Mouse (Mus musculus) spleen, adult 2 months (tissue): ENCODE results near the gene H2afx. TPM values are rescaled to one million over a fixed set of nuclear protein-coding genes. Genes with fewer than 3 reads are reported as not detected.
"Not testable (repeated sequence)": the region's sequence is repeated elsewhere in the genome, so short reads cannot be mapped to it uniquely, and the experiment has no call there.

ENCODE experiments used
- DNase-seq, 2 experiments: peaks; one replicate each; pipeline versions ENCODE4 v3.0.0 to v3.0.0-alpha.2; 2012 to 2021; ENCODE audit warnings: low spot score in 2 of 2, low read depth in 1 of 2
- H3K27ac ChIP-seq: fragments of 200-500 bp; 2 replicates; pipeline ENCODE4 v1.5.1; 2012; ENCODE audit warnings: low read length, inconsistent platforms; ENCODE audit not compliant: insufficient read depth
- H3K27me3 ChIP-seq: fragments of 200-500 bp; 2 replicates; pipeline ENCODE4 v1.6.1; 2012; ENCODE audit warnings: mild to moderate bottlenecking, moderate library complexity, low read length, inconsistent platforms; ENCODE audit not compliant: control insufficient read depth, insufficient read depth
- H3K36me3 ChIP-seq: fragments of 200-500 bp; 2 replicates; pipeline ENCODE4 v1.6.1; 2012; ENCODE audit warnings: mild to moderate bottlenecking, low read length, inconsistent platforms; ENCODE audit not compliant: control insufficient read depth, insufficient read depth
- H3K4me1 ChIP-seq: fragments of 200-500 bp; 2 replicates; pipeline ENCODE4 v1.6.1; 2011; ENCODE audit warnings: inconsistent platforms; ENCODE audit not compliant: control insufficient read depth, insufficient read depth, insufficient read length
- H3K4me3 ChIP-seq: fragments of 200-500 bp; 2 replicates; pipeline ENCODE4 v1.5.1; 2011; ENCODE audit warnings: mild to moderate bottlenecking, inconsistent platforms; ENCODE audit not compliant: insufficient read depth, insufficient read length; ENCODE audit errors: extremely low read depth
- CTCF ChIP-seq: fragments of 200-500 bp; IDR thresholded peaks from 2 replicates; pipeline ENCODE4 v1.5.1; 2011; ENCODE audit warnings: mild to moderate bottlenecking, inconsistent platforms; ENCODE audit not compliant: insufficient read depth, insufficient read length, insufficient replicate concordance; ENCODE audit errors: extremely low read depth
- POLR2A ChIP-seq: fragments of 200-500 bp; IDR thresholded peaks from 2 replicates; pipeline ENCODE4 v1.6.1; 2011; ENCODE audit warnings: low read depth, low read length, inconsistent platforms
- WGBS: fragments of 180-500 bp; shearing (Covaris S2); methylation state at CpG from one replicate; pipeline ENCODE4 v1.1.7; 2018; 5-methylcytosine and 5-hydroxymethylcytosine counted together
- polyA plus RNA-seq: library from polyadenylated mRNA; depleted of rRNA; stranded (reverse); fragments of >200 nt; gene quantifications from 2 replicates; pipeline ENCODE4 v1.2.3, GENCODE M21; 2012

The H2afx gene
- polyA plus RNA-seq, 1 experiment: 117 TPM

DNA sequence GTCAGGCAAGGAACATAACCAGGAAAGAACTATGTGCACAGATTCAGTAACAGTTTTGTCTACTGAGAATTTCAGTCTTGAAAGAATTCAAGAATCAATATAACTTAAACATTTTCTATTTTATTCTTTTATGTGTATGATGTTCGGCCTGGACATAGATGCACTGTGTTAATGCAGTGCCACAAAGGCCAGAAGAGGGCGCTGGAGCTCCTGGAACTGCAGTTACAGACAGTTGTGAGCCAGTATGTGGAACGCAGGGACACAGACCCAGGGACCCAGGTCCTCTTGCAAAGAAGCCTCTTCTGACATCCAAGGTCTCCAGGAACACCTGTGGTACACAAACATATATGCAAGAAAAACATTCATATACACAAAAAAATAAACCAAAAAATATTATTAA lies 30.0 kb downstream of the H2afx start:
- Histone ChIP-seq H3K4me1 (peaks cover 4% of the 10 kb centered on the region; the same call in 1 of the 2 replicates), H3K4me3 (no peak overlapping the region), H3K27ac (no peak overlapping the region), H3K27me3 (no peaks in the 10 kb centered on the region), H3K36me3 (peaks cover 2% of the 10 kb centered on the region; the same call in 1 of the 2 replicates)
- DNase-seq: no peak
- 68% methylated on average over 3 of the region's 3 CpGs for WGBS
- TF ChIP-seq POLR2A (no peak), CTCF (peak; percentile 8; the same call in 1 of the 2 replicates)

DNA sequence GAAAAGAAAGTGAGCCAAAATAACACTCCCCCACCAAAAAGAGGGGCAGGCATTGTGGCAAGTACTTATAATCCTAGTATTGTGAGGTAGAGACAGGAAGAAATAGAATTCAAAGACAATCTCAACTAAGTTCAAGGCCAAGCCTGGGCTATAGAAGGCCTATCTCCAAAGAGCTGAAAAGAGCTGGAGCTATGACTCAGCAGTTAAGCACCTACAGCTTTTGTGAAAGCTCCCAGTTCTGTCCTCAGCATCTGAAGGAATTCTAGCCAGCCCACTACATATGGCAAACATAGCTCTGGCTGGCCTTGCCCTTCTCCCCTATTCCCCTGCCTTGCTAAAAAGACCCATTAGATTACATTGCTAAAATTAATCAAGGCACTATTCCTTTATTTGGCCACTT lies 38.9 kb downstream of the H2afx start:
- Histone ChIP-seq H3K36me3 (no peaks in the 10 kb centered on the region), H3K27ac (no peak overlapping the region), H3K4me3 (no peak overlapping the region), H3K4me1 (no peaks in the 10 kb centered on the region), H3K27me3 (no peaks in the 10 kb centered on the region)
- DNase-seq: no peak
- TF ChIP-seq CTCF (no peak), POLR2A (no peak)

- H3K4me3 ChIP-seq: no peak overlapping the region
- H3K27ac ChIP-seq: no peak overlapping the region
- peaks cover 7% of the 10 kb centered on the region; the same call in 1 of the 2 replicates for H3K4me1 ChIP-seq
- no peaks in the 10 kb centered on the region for H3K36me3 ChIP-seq
- no peaks in the 10 kb centered on the region for H3K27me3 ChIP-seq
- 86% methylated on average over 6 of the region's 6 CpGs for WGBS
- DNase-seq: no peak
- TF ChIP-seq CTCF: no peak
- TF ChIP-seq POLR2A: no peak
Measured at GRCm38 (mm10) chr9:44376141-44376540, 41.6 kb downstream of the H2afx start.

- not testable (repeated sequence) for H3K4me1 ChIP-seq, DNase-seq, H3K4me3 ChIP-seq, H3K27me3 ChIP-seq, H3K27ac ChIP-seq, H3K36me3 ChIP-seq
- WGBS: 80% methylated on average over 2 of the region's 2 CpGs
Measured at GRCm38 (mm10) chr9:44377335-44377734, 42.8 kb downstream of the H2afx start.

- no peaks in the 10 kb centered on the region for H3K27me3 ChIP-seq
- DNase-seq: no peak
- no peak for TF ChIP-seq POLR2A
- no peak for TF ChIP-seq CTCF
- peaks cover 14% of the 10 kb centered on the region for H3K36me3 ChIP-seq
- H3K27ac ChIP-seq: peak overlapping the region; percentile 82; the same call in 1 of the 2 replicates
- peak overlapping the region; percentile 58; the same call in 1 of the 2 replicates for H3K4me3 ChIP-seq
- peaks cover 7% of the 10 kb centered on the region; the same call in 1 of the 2 replicates for H3K4me1 ChIP-seq
- 56% methylated on average over 5 of the region's 5 CpGs for WGBS
Measured at GRCm38 (mm10) chr9:44378153-44378730, 43.7 kb downstream of the H2afx start.

- Histone ChIP-seq H3K27ac (peak within 1 kb of the TSS; percentile 82), H3K27me3 (no peaks in the 10 kb centered on the region), H3K4me3 (peak within 1 kb of the TSS; percentile 92), H3K4me1 (peaks cover 7% of the 10 kb centered on the region; the same call in 1 of the 2 replicates), H3K36me3 (peaks cover 22% of the 10 kb centered on the region)
- TF ChIP-seq POLR2A: peak; percentile 71
- TF ChIP-seq CTCF: no peak
- DNase-seq: peak; percentile 97 to 99
- under 1% methylated on average over 83 of the region's 83 CpGs for WGBS
Measured at GRCm38 (mm10) chr9:44379054-44379834, 44.8 kb downstream of the H2afx start, which contains the start of gene Hyou1. Hyou1 (plus strand) TSS chr9:44379490.

DNA sequence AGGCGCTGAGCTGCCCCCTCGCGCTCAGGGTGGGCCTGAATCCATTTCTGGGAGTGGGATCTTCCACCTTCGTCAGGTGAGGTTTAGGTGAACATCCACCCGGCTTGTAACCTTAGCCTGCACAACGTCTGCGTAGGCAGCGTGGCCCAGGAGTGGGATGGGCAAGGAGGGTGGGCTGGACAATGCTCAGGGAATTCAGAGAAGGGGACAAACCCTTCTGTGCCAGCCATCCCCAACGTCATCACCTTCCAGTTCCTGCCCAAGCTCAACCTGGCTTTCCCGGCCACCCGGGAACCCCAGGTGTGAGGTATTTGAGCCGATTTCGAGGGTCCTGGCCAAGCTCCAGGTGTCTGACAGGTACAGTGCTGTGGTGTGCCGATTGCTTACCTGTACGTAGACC lies 45.4 kb downstream of the H2afx start:
- Histone ChIP-seq H3K36me3 (peaks cover 27% of the 10 kb centered on the region), H3K4me1 (peaks cover 7% of the 10 kb centered on the region; the same call in 1 of the 2 replicates), H3K27me3 (no peaks in the 10 kb centered on the region), H3K27ac (peak overlapping the region; percentile 79), H3K4me3 (peak overlapping the region; percentile 92)
- DNase-seq: no peak
- TF ChIP-seq POLR2A (no peak), CTCF (no peak)
- 6% methylated on average over 15 of the region's 15 CpGs for WGBS
